Mouse (Mus musculus): ENCODE measurements around the gene 2610028H24Rik.

Gene 2610028H24Rik

GRCm38 (mm10) chr10:76489205-76489604, 40.3 kb downstream of the 2610028H24Rik start:
- no peak for DNase-seq (ENCODE audit: low spot score in 2 of 2)

GRCm38 (mm10) chr10:76493527-76493926, 44.6 kb downstream of the 2610028H24Rik start:
- DNase-seq (ENCODE audit: low spot score in 2 of 2), result no peak

GRCm38 (mm10) chr10:76495501-76495900, 46.6 kb downstream of the 2610028H24Rik start:
- no peak for DNase-seq (ENCODE audit: low spot score in 2 of 2)

GRCm38 (mm10) chr10:76496366-76496765, 47.5 kb downstream of the 2610028H24Rik start:
- DNase-seq (ENCODE audit: low spot score in 2 of 2), result no peak

GRCm38 (mm10) chr10:76497522-76497921, 48.6 kb downstream of the 2610028H24Rik start:
- no peak for DNase-seq (ENCODE audit: low spot score in 2 of 2)

- DNase-seq (ENCODE audit: low spot score in 2 of 2), result no peak
These were observed 55.5 kb downstream of the 2610028H24Rik start for GRCm38 (mm10) chr10:76504271-76504943.

- no peak for DNase-seq (ENCODE audit: low spot score in 2 of 2)
These were observed 57.0 kb downstream of the 2610028H24Rik start for GRCm38 (mm10) chr10:76505865-76506264.
